Mouse (Mus musculus) ES-Bruce4 (cell line): ENCODE measurements around the gene Zbp1.

Experiments used
- CTCF ChIP-seq: IDR thresholded peaks from one replicate; pipeline ENCODE4 v1.8.1; 2011; ENCODE audit warnings: low read depth, low read length
- POLR2A ChIP-seq: IDR thresholded peaks from one replicate; pipeline ENCODE4 v1.8.1; 2011; ENCODE audit warnings: low read length; ENCODE audit not compliant: insufficient read depth

- no peak for TF ChIP-seq CTCF
- TF ChIP-seq POLR2A: no peak
Observed at GRCm38 (mm10) chr2:173187182-173187855, 31.4 kb downstream of the Zbp1 start.
